Mouse (Mus musculus): ENCODE data around the gene Parp11. TPM values are rescaled to one million over a fixed set of nuclear protein-coding genes. Genes with fewer than 3 reads are reported as not detected.
A peak's percentile ranks its signal among the peaks of the same experiment; 100 is the strongest.

The Parp11 gene
- total RNA-seq, 2 experiments from 2014 or later, result 7.7 to 10.7 TPM

DNA sequence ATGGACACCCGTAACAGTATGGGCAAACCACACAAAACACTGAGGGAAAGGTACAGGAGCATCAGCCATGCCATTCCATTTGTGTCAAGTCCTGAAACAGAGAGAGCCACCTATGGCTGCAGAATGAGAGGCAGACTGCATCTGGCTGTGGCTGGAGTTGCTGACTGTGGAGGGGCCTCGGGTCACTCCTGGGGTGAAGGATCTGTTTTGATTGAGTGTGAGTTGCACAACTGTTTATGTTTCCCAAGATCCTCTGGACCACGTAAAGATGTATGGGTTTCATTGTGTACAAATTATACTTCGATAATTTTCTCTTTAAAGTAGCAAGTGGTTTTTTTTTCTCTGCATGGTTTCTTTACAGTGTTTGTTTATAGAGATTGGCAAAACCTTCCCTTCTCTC lies 93.9 kb downstream of the Parp11 start:
- no peak for DNase-seq
- intact Hi-C loops (cut with DNase I), result loop anchor here (5.0 kb wide), 2 partner anchors 382 to 407 kb away; no protein-coding TSS in a partner anchor

DNA sequence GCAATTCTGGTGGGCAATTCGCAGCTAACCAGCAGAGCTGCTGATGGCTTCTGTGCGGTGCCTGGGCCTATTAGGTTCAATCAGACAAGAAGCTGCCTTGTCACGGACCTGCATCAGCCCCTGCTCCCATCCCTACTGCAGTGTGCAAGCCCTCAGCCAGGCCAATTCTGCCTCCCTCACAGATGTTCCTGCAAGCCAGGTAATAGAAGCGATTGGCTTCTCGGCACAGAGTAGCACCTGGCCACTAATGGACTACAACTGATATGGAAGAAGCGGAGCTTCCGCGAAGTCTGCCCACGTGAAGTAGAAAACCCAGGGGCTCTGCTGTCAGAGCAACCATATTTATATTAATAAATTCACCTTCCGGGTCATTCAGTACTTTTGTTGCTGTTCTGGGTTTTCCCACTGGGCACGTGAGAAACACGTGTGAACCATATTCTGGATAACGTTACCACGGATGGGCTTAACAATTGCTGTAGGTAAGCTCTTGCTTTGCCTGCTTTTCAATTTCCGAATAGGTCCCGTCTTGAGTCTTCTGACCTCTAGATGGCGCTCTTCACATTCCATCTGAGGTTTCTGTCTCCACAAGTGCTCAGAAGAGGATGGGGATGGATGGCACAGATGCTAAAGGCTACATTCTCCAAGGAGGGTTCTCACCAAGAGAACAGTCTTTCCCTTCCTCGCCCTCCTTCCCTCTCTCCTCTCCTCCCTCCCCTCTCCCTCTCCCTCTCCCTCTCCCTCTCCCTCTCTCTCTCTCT lies 95.2 kb downstream of the Parp11 start:
- intact Hi-C loops (cut with DNase I), result loop anchor here (1.0 to 5.0 kb wide), 4 partner anchors 42 to 406 kb away; no protein-coding TSS in a partner anchor
- peak; percentile 50 to 73 for DNase-seq

Other genes with a start within 250 kb of the Parp11 start
- 1 to 10 TPM; 1.4 to 2.6 TPM for gene Cracr2a, start 114.5 kb downstream of the Parp11 start, total RNA-seq (2021)